Mouse (Mus musculus): ENCODE measurements around the gene Myo15b.

Gene Myo15b

GRCm38 (mm10) chr11:115858354-115858753 lies at the start of gene Myo15b:
Myo15b (plus strand) TSS chr11:115858406.
- DNase-seq (ENCODE audit: low spot score): no peak

- DNase-seq (ENCODE audit: low spot score): no peak
These were observed 49.4 kb upstream of the Myo15b start for GRCm38 (mm10) chr11:115808696-115809310.

- DNase-seq (ENCODE audit: low spot score): no peak
These were observed 48.9 kb upstream of the Myo15b start for GRCm38 (mm10) chr11:115809311-115809781.

- no peak for DNase-seq (ENCODE audit: low spot score)
These were observed 47.8 kb upstream of the Myo15b start for GRCm38 (mm10) chr11:115810377-115810776.

- DNase-seq (ENCODE audit: low spot score): no peak
These were observed 46.7 kb upstream of the Myo15b start for GRCm38 (mm10) chr11:115811381-115812093.

DNA sequence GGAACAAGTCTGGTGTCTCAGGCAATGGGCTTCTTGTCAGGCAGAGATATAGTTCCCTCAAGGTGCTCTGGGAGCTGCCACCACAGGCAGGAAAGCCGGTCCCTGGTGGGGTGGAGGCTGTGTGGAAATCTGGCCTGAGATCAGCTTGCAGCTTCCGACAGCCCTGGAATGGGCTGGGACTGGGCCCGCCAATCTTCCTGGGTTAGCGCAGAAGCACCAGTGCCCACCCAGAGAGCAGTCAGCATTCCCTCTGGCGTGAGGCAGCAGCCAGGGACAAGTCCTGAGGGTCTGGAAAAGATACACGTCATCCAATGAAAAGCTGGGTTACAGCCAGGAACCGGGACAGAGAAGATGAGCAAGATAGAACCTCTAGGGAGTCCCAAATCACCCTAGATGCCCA lies 46.1 kb upstream of the Myo15b start:
- no peak for DNase-seq (ENCODE audit: low spot score)

GRCm38 (mm10) chr11:115812533-115813420 lies 45.4 kb upstream of the Myo15b start:
- DNase-seq (ENCODE audit: low spot score): peak; percentile 54

DNA sequence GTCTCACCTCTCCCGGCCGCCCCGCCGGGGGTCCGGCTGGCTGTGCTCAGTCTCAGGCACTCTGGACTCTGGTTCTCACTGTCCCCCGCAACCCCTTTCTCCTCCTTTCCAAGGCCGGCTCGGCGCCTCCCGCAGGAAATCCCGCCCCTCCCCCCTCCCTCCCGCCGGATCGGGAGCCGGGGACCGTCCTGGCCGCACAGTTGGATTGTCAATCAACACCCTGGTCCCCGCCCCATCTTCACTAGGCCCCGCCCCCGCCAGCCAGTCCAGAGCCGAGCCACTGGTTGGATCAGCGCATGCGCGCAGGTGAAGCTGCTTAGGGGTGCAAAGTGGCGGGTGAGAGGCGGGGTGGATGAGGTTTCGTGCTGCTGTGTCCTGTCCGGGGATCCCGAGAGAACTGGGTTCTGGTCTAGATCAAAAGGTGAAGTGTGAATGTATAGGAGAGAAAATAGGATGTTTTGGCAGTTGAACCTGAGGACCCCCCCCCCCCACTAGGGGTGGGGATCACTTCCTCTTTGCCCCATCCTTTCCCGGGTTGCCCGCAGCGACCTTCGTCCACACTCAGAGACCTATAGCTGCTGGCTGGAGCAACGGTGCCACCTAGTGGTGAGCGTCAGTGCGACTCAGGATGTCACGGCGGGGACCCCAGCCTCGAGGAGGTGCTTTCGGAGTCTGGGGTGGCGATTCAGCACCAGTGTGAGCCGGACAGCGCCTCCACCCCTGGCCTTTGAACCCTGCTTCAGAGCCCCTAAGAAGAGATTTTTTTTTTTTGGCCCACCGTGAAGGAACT lies 44.5 kb upstream of the Myo15b start, which contains the start of gene Caskin2:
Caskin2 (minus strand) TSS at position 133 of the 790 bp plus-strand sequence.
- DNase-seq (ENCODE audit: low spot score): peak; percentile 97

DNA sequence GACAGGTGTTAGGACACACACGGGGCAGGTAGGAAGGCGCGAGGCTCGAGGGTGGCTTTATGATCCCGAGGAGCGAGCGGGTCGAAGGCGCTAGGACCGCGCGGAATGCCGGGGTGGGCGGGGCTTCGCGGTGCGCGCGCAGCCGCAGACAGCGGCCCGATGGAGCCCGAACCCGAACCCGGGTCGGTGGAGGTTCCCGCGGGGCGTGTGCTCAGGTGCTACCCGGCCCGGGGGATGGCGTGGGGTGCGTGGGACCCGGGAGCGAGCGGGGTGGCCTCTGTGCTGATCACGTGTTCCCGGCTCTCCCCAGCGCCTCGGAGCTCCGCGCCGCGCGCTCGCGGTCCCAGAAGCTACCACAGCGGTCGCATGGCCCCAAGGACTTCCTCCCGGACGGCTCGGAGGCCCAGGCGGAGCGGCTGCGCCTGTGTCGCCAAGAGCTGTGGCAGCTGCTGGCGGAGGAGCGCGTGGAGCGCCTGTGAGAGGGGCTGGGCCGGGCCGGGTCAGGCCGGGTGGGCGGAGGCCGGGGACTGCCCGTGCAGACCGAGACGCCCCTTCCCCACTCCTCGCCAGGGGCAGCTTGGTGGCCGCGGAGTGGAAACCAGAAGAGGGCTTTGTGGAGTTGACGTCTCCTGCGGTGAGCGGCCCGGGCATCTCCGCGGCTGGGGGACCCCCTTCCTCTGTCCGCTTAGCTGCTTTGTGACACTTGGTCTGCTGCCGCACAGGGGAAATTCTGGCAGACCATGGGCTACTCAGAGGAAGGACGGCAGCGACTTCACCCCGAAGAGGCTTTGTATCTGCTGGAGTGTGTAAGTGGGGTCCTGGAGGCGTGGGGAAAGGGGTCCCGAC lies 43.4 kb upstream of the Myo15b start, which contains the start of gene Tsen54:
Tsen54 (plus strand) TSS at position 120 of the 846 bp plus-strand sequence.
- DNase-seq (ENCODE audit: low spot score): peak; percentile 88

GRCm38 (mm10) chr11:115817331-115817730 lies 40.9 kb upstream of the Myo15b start:
- no peak for DNase-seq (ENCODE audit: low spot score)

GRCm38 (mm10) chr11:115819915-115820623 lies 38.1 kb upstream of the Myo15b start:
- no peak for DNase-seq (ENCODE audit: low spot score)

DNA sequence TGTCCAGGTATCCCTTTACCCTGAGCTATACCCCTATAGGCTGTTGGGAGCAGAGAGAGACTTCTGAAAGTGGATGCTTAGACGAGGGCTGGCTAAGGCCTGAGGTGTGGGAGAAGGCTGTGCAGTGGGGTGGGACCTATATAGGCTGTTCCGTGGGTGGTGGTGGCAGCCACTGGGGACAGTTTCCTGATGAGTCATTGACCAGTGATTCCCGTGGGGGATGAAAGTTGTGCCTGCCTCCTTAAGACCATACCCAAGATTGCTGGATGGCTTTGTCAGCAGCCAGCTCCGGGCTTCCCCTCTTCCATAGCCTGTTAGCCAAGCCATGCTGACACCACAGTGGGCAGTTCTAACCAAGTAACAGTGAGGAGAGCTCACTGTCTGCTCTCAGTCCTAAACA lies 37.2 kb upstream of the Myo15b start:
- DNase-seq (ENCODE audit: low spot score): no peak

DNA sequence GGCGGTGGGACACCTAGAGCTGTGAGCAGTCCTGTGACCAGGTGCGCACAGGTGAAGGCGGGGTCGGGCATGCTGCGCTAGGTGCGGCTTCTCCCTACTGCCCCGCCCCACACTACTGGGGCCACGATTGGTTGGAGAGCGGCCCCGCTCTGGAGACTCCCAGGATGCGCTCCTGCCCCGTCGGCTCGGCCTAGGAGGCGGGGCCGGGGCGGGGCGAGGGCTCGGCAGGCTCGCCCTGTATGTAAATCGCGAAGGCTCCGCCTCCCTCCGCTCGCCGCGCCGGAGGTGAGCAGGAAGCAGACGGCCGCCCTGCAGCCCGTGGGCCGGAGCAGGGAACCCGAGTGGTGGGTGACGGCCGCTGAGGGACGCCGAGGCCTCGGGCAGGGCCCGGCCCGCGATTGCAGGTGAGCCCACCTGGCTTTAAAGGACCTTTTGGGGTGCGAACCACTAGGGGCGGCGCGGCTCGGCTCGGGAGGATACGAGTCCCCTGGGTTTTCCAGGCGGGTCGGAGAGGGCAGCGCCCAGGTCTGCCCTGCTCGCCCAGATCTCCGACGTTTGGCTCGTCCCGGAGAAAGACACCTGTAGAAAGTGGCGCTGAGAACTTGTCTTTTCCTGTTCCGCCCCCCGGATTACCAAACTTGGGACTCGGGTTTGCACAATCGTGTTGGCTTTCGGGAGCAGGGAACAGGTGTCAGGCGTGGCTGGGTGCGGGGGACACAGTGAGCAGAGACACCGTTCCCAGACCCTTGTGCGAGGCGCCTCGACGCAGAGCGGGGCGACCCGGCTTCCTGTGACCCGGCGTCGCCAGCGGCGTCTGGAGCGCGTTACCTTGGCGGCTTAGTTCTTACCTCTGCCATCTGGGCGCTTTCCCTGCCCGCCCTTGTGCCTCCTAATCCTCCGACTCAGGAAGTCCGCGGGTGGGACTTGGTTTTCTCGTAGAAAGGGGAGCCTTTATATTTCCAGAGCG lies 34.1 kb upstream of the Myo15b start, which contains the start of gene Llgl2:
Llgl2 (plus strand) TSS at position 276 of the 967 bp plus-strand sequence.
- DNase-seq (ENCODE audit: low spot score): peak; percentile 87

- DNase-seq (ENCODE audit: low spot score): no peak
These were observed 33.4 kb upstream of the Myo15b start for GRCm38 (mm10) chr11:115824813-115825212.

GRCm38 (mm10) chr11:115826487-115826886 lies 31.7 kb upstream of the Myo15b start:
- DNase-seq (ENCODE audit: low spot score): no peak

GRCm38 (mm10) chr11:115827624-115828023 lies 30.6 kb upstream of the Myo15b start:
- DNase-seq (ENCODE audit: low spot score): no peak

DNA sequence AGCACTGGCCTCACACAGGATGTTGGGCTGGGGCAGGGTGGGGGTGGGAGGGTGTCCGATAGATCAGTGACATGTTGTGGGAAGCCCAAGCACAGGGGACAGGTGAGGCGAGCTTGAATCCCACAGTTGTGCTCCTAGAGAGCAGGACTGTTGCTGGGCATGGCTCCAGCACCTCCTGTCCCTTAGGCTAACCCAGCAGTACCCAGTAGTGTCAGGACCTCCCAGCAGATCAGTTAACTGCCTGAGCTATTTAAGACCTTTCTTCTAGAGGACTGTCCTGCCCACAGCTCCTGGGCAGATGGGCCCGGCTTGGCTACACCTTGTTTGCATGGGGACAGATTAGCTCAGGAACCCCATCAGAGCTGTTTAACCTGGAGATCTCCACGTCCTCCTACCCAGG lies 29.2 kb upstream of the Myo15b start:
- DNase-seq (ENCODE audit: low spot score): no peak

DNA sequence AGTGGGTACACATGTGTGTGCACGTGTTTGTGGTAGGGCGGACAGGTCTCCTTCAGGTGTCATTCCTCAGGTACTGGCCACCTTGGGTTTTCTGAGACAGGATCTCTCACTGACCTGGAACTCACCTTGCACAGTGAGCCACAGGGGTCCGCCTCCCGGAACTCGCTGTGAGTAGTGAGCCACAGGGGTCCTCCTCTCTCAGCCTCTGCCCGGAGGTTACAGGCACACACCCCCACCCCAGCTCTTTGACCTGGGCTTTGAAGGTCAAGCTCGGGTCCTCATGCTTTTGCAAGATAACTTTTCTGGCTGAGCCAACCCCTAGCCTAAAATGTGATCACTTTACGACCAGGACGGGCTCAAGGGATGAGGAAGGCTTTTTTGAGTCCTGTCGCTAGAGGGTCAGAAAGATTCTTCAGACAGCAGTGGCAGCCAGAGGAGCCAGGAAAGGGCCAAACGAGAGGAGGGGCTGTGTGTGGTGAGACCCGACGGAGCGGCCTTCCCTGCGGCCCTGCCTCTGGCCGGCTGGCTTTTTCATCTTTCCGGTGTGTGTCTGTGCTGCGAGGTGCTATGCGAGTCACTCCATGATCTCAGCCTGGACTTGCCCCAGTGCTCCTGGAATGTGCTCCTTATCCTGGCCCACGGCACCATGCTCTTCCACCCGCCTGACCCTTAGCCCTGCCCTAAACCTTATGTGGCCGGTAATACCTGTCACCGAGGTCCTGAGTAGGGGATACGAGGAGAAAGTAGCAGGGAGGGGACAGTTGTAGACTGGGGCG lies 27.5 kb upstream of the Myo15b start:
- DNase-seq (ENCODE audit: low spot score): no peak
